Mouse (Mus musculus): ENCODE measurements around the gene Ccdc88c. TPM values are rescaled to one million over a fixed set of nuclear protein-coding genes. Genes with fewer than 3 reads are reported as not detected.

The Ccdc88c gene
- 57.8 and 68.4 TPM in 2 replicates for total RNA-seq (2014; fragmentation: Nextera tagmentation)
- total RNA-seq (2017) = 66.9 and 100 TPM in 2 replicates

- ATAC-seq (replicated peaks; ENCODE audit: low FRiP score, low TSS enrichment, poor library complexity, severe bottlenecking) = peak; percentile 68
Observed at GRCm38 (mm10) chr12:101028954-101029731, at the start of gene Ccdc88c. Ccdc88c (minus strand) TSS chr12:101029056.

DNA sequence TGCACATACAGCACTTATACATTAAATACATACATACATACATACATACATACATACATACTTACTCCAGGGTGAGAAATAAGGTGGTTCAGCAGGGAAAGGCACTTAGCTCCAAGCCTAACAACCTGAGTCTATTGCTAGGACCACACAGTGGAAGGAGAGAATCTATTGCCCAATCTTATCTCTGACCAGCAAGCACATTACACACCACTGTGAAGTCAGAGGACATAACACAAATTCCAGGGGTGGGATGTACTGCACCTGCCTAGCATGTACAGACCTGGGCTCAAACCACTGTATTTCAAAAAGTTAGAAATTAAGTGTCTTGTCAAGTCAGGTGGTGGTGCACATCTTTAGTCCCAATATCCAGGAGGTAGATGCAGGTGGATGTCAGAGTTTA is 49.1 kb upstream of the Ccdc88c start:
- ATAC-seq (replicated peaks; ENCODE audit: low FRiP score, low TSS enrichment, poor library complexity, severe bottlenecking) = peak; percentile 55

DNA sequence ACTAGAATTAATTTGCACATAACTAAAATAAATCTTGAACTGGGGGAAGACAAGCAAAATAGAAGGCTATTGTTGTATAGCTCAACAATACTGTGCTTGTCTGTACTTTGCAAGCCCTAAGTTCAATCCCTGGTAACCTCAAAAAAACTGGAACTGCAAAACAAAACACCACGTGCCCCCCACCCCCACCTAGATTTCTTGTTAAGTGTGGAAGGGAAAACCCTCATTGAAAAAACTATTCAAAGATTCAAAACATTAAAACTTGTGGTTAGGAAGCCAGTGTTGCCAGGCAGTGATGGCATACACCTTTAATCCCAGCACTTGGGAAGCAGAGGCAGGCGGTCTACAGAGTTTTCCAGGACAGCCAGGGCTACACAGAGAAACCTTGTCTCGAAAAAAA is 46.6 kb upstream of the Ccdc88c start:
- ATAC-seq (replicated peaks; ENCODE audit: low FRiP score, low TSS enrichment, poor library complexity, severe bottlenecking) = no peak

DNA sequence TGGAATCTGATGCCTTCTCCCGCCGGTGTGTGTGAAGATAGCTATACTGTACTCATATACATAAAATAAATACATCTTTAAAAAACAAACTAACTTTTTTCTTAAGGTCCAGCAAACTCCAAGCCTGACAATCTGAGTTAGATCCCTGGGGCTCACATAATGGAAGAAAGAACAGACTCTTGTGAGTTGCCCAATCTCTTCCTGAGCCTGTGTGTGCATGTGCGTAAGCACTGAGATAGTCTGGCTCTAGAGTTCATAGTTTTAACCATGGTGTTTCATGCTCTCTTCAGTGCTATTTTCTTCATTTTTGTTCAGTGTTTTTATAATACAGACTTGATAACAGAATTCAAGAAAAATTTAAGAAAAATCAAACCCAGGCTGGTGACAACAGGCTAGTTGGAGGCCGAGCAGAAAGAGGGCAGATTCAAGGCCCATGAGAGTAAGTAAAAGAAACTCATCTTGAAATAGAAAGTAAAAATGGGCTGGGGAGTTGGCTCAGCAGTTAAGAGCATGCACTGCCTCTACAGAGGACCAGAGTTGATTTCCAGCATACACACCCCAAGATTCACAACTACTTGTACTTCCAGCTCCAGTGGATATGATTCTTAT is 46.1 kb upstream of the Ccdc88c start:
- ATAC-seq (replicated peaks; ENCODE audit: low FRiP score, low TSS enrichment, poor library complexity, severe bottlenecking) = no peak

DNA sequence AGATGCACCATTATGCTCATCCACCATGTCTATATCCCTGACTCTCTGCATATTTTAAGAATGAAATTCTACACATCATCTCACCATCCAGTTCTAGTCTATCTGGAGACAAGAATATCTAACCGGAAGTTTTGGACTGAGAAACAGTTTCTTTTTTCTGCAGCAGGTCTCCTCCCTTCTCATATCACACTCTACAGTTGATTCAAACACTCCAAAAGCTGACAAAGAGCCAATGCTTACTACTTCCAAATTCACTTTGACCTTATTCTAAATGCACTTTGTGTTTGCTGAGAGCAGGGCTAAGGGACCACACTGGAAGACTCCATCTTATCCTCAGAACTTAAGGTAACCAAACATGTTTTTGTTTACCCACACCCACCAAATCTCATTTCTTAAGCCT is 41.0 kb upstream of the Ccdc88c start:
- ATAC-seq (replicated peaks; ENCODE audit: low FRiP score, low TSS enrichment, poor library complexity, severe bottlenecking) = peak; percentile 20; the same call in 1 of the 2 replicates

- no peak for ATAC-seq (replicated peaks; ENCODE audit: low FRiP score, low TSS enrichment, poor library complexity, severe bottlenecking)
Observed at GRCm38 (mm10) chr12:101066329-101066728, 37.5 kb upstream of the Ccdc88c start.

- ATAC-seq (replicated peaks; ENCODE audit: low FRiP score, low TSS enrichment, poor library complexity, severe bottlenecking) = no peak
Observed at GRCm38 (mm10) chr12:101039956-101040355, 11.1 kb upstream of the Ccdc88c start.

DNA sequence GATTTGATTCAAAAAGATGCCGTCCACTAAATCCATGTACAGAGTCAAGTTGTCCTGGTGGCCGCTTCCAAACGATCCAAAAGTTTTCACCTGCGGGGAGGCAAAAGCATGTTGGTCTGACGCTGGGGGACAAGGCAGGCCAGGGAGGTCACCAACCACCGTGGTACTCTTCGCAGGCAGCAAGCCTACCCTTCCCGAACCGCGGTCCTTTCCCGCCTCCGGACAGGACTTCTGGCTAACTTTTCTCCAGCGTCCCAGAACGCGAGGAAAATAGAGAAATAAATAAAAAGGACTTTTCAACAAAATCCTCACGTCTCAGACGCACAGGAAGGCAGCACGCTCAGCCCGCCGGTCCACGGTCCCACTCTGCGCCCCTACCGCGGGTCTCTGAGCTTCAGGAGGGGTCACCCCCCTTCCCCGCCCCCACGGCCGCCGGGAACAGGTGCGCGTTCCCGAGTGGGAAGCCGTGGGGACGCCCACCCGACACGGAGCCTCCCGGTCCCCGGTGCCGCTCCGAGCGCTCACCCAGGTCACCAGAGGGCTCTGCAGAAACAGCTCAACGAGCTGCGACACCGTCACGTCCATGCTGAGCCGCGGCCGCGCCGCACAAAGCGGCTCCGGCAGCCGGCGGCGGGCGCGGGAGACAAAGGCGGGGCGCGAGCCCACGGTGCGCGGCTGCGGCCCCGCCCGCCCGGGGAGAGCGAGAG is 456 bp downstream of the Ccdc88c start:
- peak; percentile 1; the same call in 1 of the 2 replicates for ATAC-seq (replicated peaks; ENCODE audit: low FRiP score, low TSS enrichment, poor library complexity, severe bottlenecking)

DNA sequence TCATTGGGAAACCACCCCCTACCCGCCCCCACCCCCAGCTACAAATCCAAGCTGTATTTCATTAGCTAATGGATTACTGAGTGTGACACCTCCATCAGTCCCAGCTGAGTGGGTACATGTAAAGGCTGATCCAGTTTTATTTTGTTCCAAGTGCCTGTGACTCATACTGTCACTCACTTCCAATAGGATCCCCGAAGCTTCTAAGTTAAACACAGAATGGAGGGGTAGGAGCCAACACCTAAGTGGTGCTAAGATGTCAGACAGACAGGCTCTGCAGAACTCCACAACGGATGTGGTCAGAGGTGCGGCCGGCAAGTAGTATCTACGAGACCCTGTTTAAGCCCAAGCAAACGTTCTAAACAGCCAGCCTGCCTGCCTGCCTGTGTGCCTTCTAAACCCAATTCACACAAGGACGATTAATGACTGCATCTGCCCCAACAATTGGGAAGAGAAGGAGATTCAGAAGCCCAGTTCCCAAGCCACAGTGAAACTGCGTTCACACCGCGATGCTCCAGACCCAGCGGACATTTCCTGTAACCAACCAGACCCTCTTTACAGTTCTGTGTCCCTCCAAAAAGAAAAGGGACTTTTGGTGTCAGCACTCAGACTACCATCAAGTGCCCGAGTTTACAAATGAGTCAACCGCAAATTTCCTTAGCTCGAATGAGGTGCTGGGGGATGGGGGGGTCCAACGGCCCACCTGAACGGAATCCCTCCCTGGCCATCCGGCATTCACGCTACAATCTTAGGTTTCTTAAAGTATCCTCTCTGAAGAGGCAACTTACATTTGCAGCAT is 1.2 kb downstream of the Ccdc88c start:
- no peak for ATAC-seq (replicated peaks; ENCODE audit: low FRiP score, low TSS enrichment, poor library complexity, severe bottlenecking)

DNA sequence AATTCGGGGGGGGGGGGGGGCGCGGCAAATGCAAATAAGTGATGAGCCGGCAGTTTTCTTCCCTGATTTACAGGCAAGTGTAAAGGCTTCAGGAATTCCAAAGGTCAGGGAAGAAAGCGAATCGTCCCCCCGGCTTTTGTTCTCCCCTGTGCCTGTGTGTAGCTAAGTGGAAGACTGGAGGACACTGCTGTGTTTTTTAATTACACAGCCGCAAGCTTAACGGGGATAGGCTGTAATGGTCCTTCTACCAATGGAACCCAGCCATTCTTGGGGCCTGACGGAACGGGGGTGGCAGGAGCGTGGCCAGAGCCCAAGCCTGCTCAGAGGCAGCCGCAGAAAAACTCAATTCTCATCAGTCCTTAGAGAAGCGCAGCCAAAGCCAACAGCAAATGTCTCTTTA is 1.9 kb downstream of the Ccdc88c start:
- ATAC-seq (replicated peaks; ENCODE audit: low FRiP score, low TSS enrichment, poor library complexity, severe bottlenecking) = no peak

DNA sequence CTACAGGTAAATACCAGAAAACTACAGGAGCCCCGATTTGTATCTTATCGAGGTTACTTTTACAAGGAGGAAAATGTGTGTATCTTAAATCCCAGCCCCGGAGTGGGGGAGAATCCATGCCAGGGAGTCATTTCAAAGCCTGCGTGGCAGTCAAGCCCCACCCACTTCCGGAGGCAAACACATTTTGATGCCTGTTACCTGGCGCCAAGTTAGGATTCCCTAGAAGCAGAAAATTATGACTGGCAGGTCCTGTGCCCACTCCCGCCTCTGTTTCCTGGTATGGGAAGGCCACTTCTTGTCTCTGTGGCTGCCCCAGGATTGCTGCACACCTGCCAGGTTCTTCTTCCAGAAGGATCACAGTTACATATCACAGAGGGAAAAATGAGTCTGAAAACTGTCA is 2.3 kb downstream of the Ccdc88c start:
- no peak for ATAC-seq (replicated peaks; ENCODE audit: low FRiP score, low TSS enrichment, poor library complexity, severe bottlenecking)

GRCm38 (mm10) chr12:101026025-101026424 is 2.8 kb downstream of the Ccdc88c start:
- ATAC-seq (replicated peaks; ENCODE audit: low FRiP score, low TSS enrichment, poor library complexity, severe bottlenecking) = 0 out of 2 replicates have a peak, but pooled peaks have one; percentile 1

GRCm38 (mm10) chr12:101025379-101025778 is 3.5 kb downstream of the Ccdc88c start:
- ATAC-seq (replicated peaks; ENCODE audit: low FRiP score, low TSS enrichment, poor library complexity, severe bottlenecking) = peak; percentile 76

DNA sequence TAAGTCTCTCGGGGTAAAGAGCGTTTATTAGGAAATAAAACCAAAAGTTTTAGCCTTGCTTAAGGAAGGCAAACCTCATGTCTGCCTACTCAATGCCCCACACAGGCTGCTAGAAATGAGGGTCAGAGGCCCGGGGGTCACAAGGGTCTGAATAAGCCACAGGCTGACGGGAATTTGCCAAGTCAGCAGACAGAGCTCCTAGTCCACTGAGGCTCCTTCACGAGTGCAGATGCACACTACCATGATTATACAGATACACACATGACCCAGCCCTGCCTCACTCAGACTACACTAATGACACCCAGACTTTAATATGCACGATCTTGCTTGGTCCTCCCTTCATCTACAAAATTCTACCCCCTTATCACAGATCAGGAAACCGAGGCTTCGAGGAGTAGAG is 4.0 kb downstream of the Ccdc88c start:
- ATAC-seq (replicated peaks; ENCODE audit: low FRiP score, low TSS enrichment, poor library complexity, severe bottlenecking) = peak; percentile 10; the same call in 1 of the 2 replicates

- no peak for ATAC-seq (replicated peaks; ENCODE audit: low FRiP score, low TSS enrichment, poor library complexity, severe bottlenecking)
Observed at GRCm38 (mm10) chr12:101023143-101023542, 5.7 kb downstream of the Ccdc88c start.

DNA sequence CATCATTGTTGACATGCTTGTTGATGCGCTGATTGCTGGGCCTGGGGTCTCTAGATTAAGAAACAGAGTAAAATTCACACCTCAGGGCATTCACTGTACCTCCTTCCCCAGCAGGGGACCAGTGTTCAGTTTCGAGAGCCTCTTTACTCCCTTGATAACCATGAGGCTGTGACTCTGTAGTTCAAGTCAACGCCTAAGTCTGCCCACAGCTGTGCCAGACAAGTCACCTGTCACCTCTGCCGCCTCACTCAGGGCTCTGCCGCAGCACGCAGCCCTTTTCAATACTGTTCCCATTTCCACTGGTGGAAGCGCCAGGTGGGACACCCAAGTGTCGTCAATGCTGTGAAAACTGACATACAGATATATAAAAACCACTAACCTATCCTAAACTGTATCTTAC is 6.5 kb downstream of the Ccdc88c start:
- no peak for ATAC-seq (replicated peaks; ENCODE audit: low FRiP score, low TSS enrichment, poor library complexity, severe bottlenecking)

DNA sequence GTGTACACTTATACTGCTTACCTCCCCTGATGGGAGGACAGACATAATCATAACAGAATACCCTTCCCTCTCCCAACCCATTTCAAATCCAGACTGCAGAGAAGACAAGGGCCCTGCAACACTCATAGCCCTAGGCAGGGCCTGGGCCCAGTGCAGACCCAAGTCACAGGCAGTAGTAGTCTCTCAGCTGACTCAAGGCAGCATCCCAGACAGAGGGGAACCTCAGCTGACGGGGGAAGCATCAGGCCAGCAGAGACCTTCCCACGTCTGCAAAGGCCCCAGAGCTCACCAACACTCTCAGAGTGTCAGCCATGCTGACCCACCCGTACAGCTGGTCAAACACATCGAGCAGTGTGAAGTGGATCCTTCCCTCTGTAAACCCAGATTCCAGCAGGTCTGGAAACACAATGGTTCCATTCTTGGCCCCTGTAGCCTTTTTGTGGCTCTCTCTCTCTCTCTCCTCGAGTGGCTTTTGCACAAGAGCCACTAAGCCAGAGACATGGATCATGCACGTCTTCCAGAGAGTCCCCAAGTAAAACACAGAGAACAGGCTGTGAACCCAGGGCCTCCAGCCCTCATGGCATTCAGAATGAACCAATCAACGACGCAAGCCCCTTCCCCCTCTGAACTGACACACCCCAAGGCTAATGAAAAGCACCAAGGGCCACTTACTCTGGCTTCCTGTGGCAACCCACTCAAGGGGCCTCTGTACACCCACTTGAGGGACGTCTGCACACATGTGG is 7.2 kb downstream of the Ccdc88c start:
- ATAC-seq (replicated peaks; ENCODE audit: low FRiP score, low TSS enrichment, poor library complexity, severe bottlenecking) = no peak

- ATAC-seq (replicated peaks; ENCODE audit: low FRiP score, low TSS enrichment, poor library complexity, severe bottlenecking) = no peak
Observed at GRCm38 (mm10) chr12:101020210-101021015, 8.4 kb downstream of the Ccdc88c start.
